Mouse (Mus musculus) neural tube, embryonic 12.5 days (tissue): Measurements from ENCODE around the gene Ahcyl1. TPM values are rescaled to one million over a fixed set of nuclear protein-coding genes. Genes with fewer than 3 reads are reported as not detected.

ENCODE experiments used
- ATAC-seq: fragments of 200-750 bp; cut with Nextera tagmentation; 2 replicates; pipeline ENCODE4 v1.8.0; 2017; ENCODE audit warnings: low read depth, mild to moderate bottlenecking, moderate TSS enrichment, moderate library complexity; ENCODE audit not compliant: low FRiP score
- H3K27ac ChIP-seq: fragments of 300-500 bp; sonication (generic); 2 replicates; pipeline ENCODE4 v1.5.1; 2016
- H3K27me3 ChIP-seq: fragments of 300-500 bp; sonication (generic); replicated peaks from 2 replicates; pipeline ENCODE4 v1.6.1; 2016; ENCODE audit warnings: mild to moderate bottlenecking
- H3K36me3 ChIP-seq: fragments of 300-500 bp; sonication (generic); 2 replicates; pipeline ENCODE4 v1.6.1; 2016; ENCODE audit warnings: mild to moderate bottlenecking
- H3K4me1 ChIP-seq: fragments of 300-500 bp; sonication (generic); 2 replicates; pipeline ENCODE4 v1.6.1; 2016
- H3K4me2 ChIP-seq: fragments of 300-500 bp; sonication (generic); replicated peaks from 2 replicates; pipeline ENCODE4 v1.6.1; 2016; ENCODE audit warnings: mild to moderate bottlenecking
- H3K4me3 ChIP-seq: fragments of 300-500 bp; sonication (generic); 2 replicates; pipeline ENCODE4 v1.5.1; 2016
- H3K9ac ChIP-seq: fragments of 300-500 bp; sonication (generic); 2 replicates; pipeline ENCODE4 v1.6.1; 2016; ENCODE audit warnings: mild to moderate bottlenecking
- H3K9me3 ChIP-seq: fragments of 300-500 bp; sonication (generic); 2 replicates; pipeline ENCODE4 v1.6.1; 2016; ENCODE audit warnings: mild to moderate bottlenecking
- WGBS: fragments of 180-500 bp; shearing (Covaris S2); methylation state at CpG from one replicate; pipeline ENCODE4 v1.1.7; 2016; 5-methylcytosine and 5-hydroxymethylcytosine counted together
- polyA plus RNA-seq: library from polyadenylated mRNA; unstranded; fragments of >200 nt; fragmentation: Nextera tagmentation; extraction: Ambion mirVana; gene quantifications from 2 replicates; pipeline ENCODE4 v1.2.1, GENCODE M21; 2016

Gene Ahcyl1
- polyA plus RNA-seq, 1 experiment from 2014 or later = 137 TPM

DNA sequence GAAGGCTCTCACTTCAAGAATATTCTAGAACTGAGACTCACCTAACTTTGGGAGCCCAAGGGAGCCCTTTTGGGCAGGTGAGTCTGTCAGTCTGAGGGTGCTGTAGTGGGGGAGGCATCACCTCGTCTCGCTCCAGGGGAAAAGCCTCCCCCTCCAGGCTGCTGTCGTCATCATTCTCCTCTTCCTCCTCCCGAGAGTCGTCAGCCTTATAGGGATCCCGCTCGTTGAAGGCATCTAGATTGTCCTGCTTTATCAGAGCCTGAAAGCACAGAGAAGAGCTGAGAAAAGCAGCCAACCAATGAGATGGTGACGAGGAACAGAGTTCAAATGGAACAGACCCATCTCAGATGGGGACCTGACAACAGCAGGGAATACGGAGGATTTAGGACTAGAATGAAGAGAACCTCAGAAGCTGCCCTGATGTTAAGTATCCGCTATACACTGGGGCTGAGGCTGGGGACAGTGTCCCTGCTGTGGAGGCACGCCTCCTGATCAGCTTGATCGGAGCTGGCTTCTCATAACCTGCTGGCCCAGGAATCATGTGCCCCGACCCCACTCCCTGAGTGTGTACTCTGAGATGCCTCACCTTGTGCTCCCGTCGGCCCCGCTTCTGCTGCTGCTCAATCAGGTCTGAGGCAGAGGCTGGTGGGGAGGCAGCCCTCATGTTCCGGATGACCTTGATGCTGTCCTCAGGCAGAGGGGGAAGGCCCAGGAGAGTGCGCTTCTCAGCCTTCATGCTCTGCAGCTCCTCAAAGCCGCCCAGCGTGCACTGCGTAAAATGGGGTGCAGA, 74.9 kb downstream of the Ahcyl1 start:
- Histone ChIP-seq H3K27ac (no peak overlapping the region), H3K27me3 (no peaks in the 10 kb centered on the region), H3K4me3 (no peak overlapping the region), H3K4me2 (no peak overlapping the region), H3K36me3 (peaks cover 97% of the 10 kb centered on the region), H3K9me3 (no peaks in the 10 kb centered on the region), H3K4me1 (no peaks in the 10 kb centered on the region), H3K9ac (no peak overlapping the region)
- no peak for ATAC-seq
- WGBS = 91% methylated on average over 21 of the region's 21 CpGs

DNA sequence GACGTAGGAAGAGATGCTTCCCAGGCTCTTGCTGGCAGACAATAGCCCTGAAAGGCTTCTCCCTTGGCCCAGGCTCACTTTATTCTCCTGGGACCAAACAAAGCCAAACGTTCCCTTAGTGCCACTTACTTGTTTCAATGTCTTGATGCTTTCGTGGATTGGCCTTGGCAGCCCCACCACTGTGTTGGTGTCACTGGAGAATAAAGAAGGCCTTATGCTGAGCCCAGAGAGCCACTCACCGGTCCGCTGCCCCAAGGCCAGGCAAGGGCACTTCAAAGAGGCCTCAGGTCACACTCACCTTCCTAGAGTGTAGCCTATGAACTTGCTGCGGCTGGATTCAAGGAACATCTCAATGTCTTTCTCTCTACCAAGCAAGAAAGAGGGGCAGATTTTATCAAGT, 76.4 kb downstream of the Ahcyl1 start:
- H3K27ac ChIP-seq = no peak overlapping the region
- H3K9me3 ChIP-seq = no peaks in the 10 kb centered on the region
- H3K4me2 ChIP-seq = no peak overlapping the region
- H3K4me3 ChIP-seq = no peak overlapping the region
- peaks cover 97% of the 10 kb centered on the region for H3K36me3 ChIP-seq
- H3K9ac ChIP-seq = no peak overlapping the region
- 90% methylated on average over 6 of the region's 6 CpGs for WGBS
- no peaks in the 10 kb centered on the region for H3K4me1 ChIP-seq
- no peak for ATAC-seq
- no peaks in the 10 kb centered on the region for H3K27me3 ChIP-seq

DNA sequence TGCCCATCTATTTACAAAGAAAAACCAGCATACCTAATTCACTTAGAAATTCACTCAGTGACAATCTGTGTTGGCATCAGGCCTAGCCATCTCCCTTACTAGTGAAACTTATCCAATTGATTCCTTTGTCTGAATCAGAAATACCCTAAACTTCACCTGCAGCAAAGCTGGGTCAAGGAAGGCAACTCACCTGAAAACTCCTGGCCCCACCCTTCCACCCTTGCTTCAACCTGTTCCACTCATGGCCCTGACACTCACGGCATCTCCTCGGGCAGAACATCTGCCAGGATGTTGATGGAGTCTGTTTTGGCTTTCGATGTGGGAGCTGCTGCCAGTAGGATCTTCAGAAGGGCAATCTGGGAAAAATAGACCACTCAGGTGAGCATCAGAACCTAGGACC, 78.6 kb downstream of the Ahcyl1 start:
- Histone ChIP-seq H3K27me3 (no peaks in the 10 kb centered on the region), H3K9me3 (no peaks in the 10 kb centered on the region), H3K4me1 (no peaks in the 10 kb centered on the region), H3K4me2 (no peak overlapping the region), H3K4me3 (no peak overlapping the region), H3K27ac (no peak overlapping the region), H3K9ac (no peak overlapping the region), H3K36me3 (peaks cover 97% of the 10 kb centered on the region)
- WGBS = 94% methylated on average over 3 of the region's 3 CpGs
- no peak for ATAC-seq

Other genes with a start within 250 kb of the Ahcyl1 start
- 0.45 and 0.71 TPM in 2 replicates for gene Kcnc4, start 237.0 kb downstream of the Ahcyl1 start, polyA plus RNA-seq
- 3.3 and 5.2 TPM in 2 replicates for gene Slc6a17, start 178.5 kb downstream of the Ahcyl1 start, polyA plus RNA-seq
- gene Ubl4b, start 141.5 kb downstream of the Ahcyl1 start, polyA plus RNA-seq = not detected in 2 replicates
- gene Alx3, start 101.5 kb downstream of the Ahcyl1 start, polyA plus RNA-seq = 0.33 and 0.65 TPM in 2 replicates
- gene Gm10961, start 65.2 kb downstream of the Ahcyl1 start, polyA plus RNA-seq = not detected in 2 replicates
- 123 and 129 TPM in 2 replicates for gene Strip1, start 64.9 kb downstream of the Ahcyl1 start, polyA plus RNA-seq
- 7.2 and 8.1 TPM in 2 replicates for gene Csf1, start 63.9 kb upstream of the Ahcyl1 start, polyA plus RNA-seq
- gene Eps8l3, start 180.7 kb upstream of the Ahcyl1 start, polyA plus RNA-seq = not detected in 2 replicates
- gene Gstm5, start 199.3 kb upstream of the Ahcyl1 start, polyA plus RNA-seq = 204 and 216 TPM in 2 replicates
- 76.8 and 79.0 TPM in 2 replicates for gene Gstm7, start 235.3 kb upstream of the Ahcyl1 start, polyA plus RNA-seq
- 7.2 and 8.7 TPM in 2 replicates for gene Gstm6, start 247.2 kb upstream of the Ahcyl1 start, polyA plus RNA-seq